Mouse (Mus musculus) neural tube, embryonic 13.5 days (tissue): ENCODE results near the gene Zfp189. TPM values are rescaled to one million over a fixed set of nuclear protein-coding genes. Genes with fewer than 3 reads are reported as not detected.
"Not testable (repeated sequence)": the region's sequence is repeated elsewhere in the genome, so short reads cannot be mapped to it uniquely, and the experiment has no call there.

Experiments used
- ATAC-seq: fragments of 200-750 bp; cut with Nextera tagmentation; 2 replicates; pipeline ENCODE4 v1.8.0; 2017; ENCODE audit warnings: low read depth, mild to moderate bottlenecking, moderate TSS enrichment, moderate library complexity
- H3K27ac ChIP-seq: fragments of 300-500 bp; sonication (generic); replicated peaks from 2 replicates; pipeline ENCODE4 v1.5.1; 2015; ENCODE audit warnings: moderate library complexity, mild to moderate bottlenecking, inconsistent platforms
- H3K27me3 ChIP-seq: fragments of 300-500 bp; sonication (generic); 2 replicates; pipeline ENCODE4 v1.6.1; 2015; ENCODE audit warnings: mild to moderate bottlenecking, inconsistent platforms
- H3K36me3 ChIP-seq: fragments of 300-500 bp; sonication (generic); 2 replicates; pipeline ENCODE4 v1.6.1; 2015; ENCODE audit warnings: mild to moderate bottlenecking, inconsistent platforms
- H3K4me1 ChIP-seq: fragments of 300-500 bp; sonication (generic); replicated peaks from 2 replicates; pipeline ENCODE4 v1.6.1; 2015; ENCODE audit warnings: inconsistent platforms
- H3K4me2 ChIP-seq: fragments of 300-500 bp; sonication (generic); 2 replicates; pipeline ENCODE4 v1.6.1; 2015; ENCODE audit warnings: inconsistent platforms, mild to moderate bottlenecking, moderate library complexity
- H3K4me3 ChIP-seq: fragments of 300-500 bp; sonication (generic); 2 replicates; pipeline ENCODE4 v1.5.1; 2015; ENCODE audit warnings: mild to moderate bottlenecking, inconsistent platforms
- H3K9ac ChIP-seq: fragments of 300-500 bp; sonication (generic); 2 replicates; pipeline ENCODE4 v1.6.1; 2015; ENCODE audit warnings: moderate library complexity, mild to moderate bottlenecking, inconsistent platforms
- H3K9me3 ChIP-seq: fragments of 300-500 bp; sonication (generic); 2 replicates; pipeline ENCODE4 v1.6.1; 2016; ENCODE audit warnings: inconsistent platforms
- WGBS: fragments of 180-500 bp; shearing (Covaris S2); methylation state at CpG from one replicate; pipeline ENCODE4 v1.1.7; 2015; 5-methylcytosine and 5-hydroxymethylcytosine counted together
- polyA plus RNA-seq: library from polyadenylated mRNA; unstranded; fragments of >200 nt; fragmentation: Nextera tagmentation; extraction: Ambion mirVana; gene quantifications from 2 replicates; pipeline ENCODE4 v1.2.1, GENCODE M21; 2015

The Zfp189 gene
- 11.1 and 13.0 TPM in 2 replicates for polyA plus RNA-seq

DNA sequence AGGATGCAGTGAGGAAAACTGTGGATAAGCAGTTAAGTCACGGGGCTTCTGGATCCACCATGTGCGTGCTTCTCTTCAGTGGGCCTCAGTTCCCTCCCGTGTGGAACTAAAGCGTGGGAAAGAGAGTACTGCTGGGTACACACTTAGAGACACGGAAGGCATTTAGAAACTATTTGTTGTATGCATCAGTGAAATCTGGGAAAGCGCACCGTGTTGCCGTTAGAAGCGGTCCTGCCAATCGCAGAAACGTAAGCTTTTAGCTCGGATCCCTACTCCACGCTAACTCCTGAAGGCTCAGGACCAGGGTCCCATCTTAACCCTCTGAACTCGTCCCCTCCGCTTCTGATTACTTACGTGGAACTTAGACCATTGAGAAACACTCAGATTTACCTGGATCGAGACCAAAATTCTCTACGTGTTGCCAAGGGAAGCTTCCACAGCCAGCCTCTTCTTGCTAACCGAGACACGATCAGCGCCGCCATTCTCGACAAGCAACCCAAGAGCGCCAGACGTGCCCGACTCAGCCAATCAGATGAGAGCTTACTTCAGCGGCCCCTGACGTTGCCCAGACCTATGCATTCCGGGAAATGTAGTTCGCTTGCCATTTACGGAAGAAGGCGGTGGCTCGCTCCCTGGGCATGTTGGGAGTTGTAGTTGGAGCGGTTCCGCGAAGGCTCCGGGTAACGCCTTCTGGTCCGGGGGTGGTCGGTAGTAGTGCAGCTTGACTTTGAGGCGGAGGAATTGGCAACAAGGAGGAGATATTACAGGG is at the start of gene Zfp189, which contains the start of gene Mrpl50:
Gene Zfp189, plus strand, starts transcription at position 605 of the 769 bp plus-strand sequence.
Gene Mrpl50, minus strand, starts transcription at position 522 of the 769 bp plus-strand sequence.
- H3K4me2 ChIP-seq: peak within 1 kb of the TSS; percentile 77
- H3K9me3 ChIP-seq: no peaks in the 10 kb centered on the region
- H3K4me3 ChIP-seq: peak within 1 kb of the TSS; percentile 55
- no peaks in the 10 kb centered on the region for H3K27me3 ChIP-seq
- peak within 1 kb of the TSS; percentile 64 for H3K27ac ChIP-seq
- under 1% methylated on average over 41 of the region's 41 CpGs for WGBS
- H3K4me1 ChIP-seq: peaks cover 37% of the 10 kb centered on the region
- peak; percentile 100 for ATAC-seq
- peaks cover 28% of the 10 kb centered on the region for H3K36me3 ChIP-seq
- peak within 1 kb of the TSS; percentile 82 for H3K9ac ChIP-seq

- Histone ChIP-seq H3K4me3 (no peak within 1 kb of the TSS), H3K9me3 (no peaks in the 10 kb centered on the region), H3K4me1 (peaks cover 5% of the 10 kb centered on the region), H3K27me3 (no peaks in the 10 kb centered on the region), H3K27ac (no peak within 1 kb of the TSS), H3K9ac (no peak within 1 kb of the TSS), H3K36me3 (no peaks in the 10 kb centered on the region), H3K4me2 (no peak within 1 kb of the TSS)
- WGBS: 56% methylated on average over 3 of the region's 3 CpGs
- no peak for ATAC-seq
These were observed 47.4 kb upstream of the Zfp189 start, which contains the start of gene Acnat1 for GRCm38 (mm10) chr4:49473435-49474100. Acnat1 (minus strand) TSS chr4:49473912.

GRCm38 (mm10) chr4:49474583-49474982 is 46.4 kb upstream of the Zfp189 start:
- H3K36me3 ChIP-seq: no peaks in the 10 kb centered on the region
- H3K4me2 ChIP-seq: no peak overlapping the region
- H3K4me1 ChIP-seq: peaks cover 7% of the 10 kb centered on the region
- no peak overlapping the region for H3K4me3 ChIP-seq
- H3K9ac ChIP-seq: no peak overlapping the region
- no peaks in the 10 kb centered on the region for H3K27me3 ChIP-seq
- H3K27ac ChIP-seq: no peak overlapping the region
- H3K9me3 ChIP-seq: no peaks in the 10 kb centered on the region
- no peak for ATAC-seq

DNA sequence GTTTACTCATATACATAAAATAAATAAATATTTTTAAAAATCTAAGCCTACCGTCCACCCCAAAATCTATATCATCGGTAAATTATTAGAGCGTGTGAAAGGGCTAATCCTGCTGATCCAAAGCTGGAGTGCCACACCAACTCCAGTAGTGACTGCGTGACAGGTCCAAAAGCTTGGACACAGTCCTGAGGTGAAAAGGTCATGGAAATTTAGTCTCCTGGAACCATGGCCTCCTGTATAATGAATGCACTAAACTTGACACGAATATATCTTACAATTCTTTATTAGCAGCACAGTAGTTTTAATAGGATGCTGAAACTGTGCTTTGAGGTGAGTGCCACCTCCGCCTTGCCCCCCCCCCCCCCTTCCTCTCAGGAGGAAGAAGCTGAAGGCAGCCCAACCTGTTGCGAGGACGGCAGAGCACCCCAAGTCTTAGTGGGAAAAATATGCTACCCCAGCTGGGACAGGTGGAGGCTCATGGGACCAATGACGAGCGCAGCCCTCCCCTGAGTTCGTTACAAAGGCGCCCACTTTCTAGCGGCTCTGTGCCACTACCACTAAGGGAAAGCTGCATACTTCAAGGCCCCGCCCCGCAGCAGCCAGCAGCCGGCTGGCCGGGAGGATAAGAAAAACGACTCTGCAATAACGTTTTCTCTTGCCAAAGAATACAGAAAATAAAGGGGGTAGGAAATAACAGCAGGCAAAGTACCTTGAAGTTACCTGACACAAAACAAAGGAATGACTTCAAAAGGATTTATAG is 42.7 kb upstream of the Zfp189 start:
- ATAC-seq: no peak
- 0 out of 2 replicates have a peak overlapping the region, but pooled peaks have one; percentile 31 for H3K9ac ChIP-seq
- H3K27me3 ChIP-seq: no peaks in the 10 kb centered on the region; the same call in 1 of the 2 replicates
- peak overlapping the region; percentile 49 for H3K4me2 ChIP-seq
- H3K27ac ChIP-seq: no peak overlapping the region
- H3K4me3 ChIP-seq: peak overlapping the region; percentile 8; the same call in 1 of the 2 replicates
- H3K36me3 ChIP-seq: no peaks in the 10 kb centered on the region
- no peaks in the 10 kb centered on the region for H3K9me3 ChIP-seq
- 21% methylated on average over 19 of the region's 19 CpGs for WGBS
- peaks cover 13% of the 10 kb centered on the region for H3K4me1 ChIP-seq

DNA sequence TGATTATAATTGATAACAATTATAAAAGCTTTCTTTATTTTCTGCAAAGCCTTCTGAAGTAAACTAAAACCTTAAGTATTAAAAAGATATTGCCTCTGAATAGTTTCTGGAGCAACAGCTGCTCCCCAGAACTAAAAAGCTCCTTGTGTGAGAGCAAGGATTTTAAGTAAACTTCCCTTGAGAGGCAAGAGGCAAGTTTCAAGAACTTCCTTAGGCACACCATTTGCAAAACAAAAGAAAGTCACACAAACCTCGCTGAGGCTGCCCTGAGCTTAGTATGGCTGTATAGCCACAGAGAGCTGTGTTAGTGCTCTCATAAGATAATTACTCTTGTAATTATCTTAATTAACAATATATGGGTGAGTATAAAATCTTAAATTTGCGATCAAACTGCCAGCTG is 41.9 kb upstream of the Zfp189 start:
- peaks cover 13% of the 10 kb centered on the region for H3K4me1 ChIP-seq
- not testable (repeated sequence) for H3K9ac ChIP-seq, H3K4me3 ChIP-seq, H3K36me3 ChIP-seq, H3K27ac ChIP-seq, H3K4me2 ChIP-seq, H3K9me3 ChIP-seq, ATAC-seq, H3K27me3 ChIP-seq
- 17% methylated on average over 2 of the region's 2 CpGs for WGBS

DNA sequence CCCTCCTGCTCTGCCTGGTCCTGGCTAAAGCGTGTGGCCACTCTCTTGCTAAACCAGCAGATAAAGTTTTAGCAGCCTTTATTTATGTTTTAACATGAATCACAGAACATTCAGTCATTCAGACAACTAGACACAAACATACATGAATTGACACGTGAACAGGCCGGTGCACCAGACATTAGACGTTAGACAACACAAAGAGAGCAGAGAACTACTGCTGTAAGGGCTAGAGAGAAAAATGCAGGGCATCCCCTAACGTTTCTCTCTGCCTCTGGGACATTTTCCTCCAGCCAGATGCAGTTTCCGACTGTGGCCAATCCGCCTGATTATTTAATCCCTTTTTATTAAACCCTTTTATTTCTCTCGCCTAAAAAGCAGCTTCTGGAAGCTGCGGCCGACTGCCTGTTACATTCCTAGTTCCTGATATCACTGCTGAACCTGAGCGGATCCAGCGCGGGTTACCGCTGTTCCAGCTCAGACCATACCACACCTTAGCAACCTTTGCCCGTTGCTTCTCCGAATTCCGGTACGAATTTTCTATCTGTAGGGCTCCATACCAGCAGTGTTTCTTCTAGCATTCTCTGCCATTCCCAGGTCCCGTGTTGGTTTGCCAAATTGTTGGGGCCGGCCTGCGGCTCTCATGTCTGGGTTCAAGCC is 40.7 kb upstream of the Zfp189 start:
- Histone ChIP-seq H3K27ac (no peak overlapping the region), H3K4me1 (peaks cover 13% of the 10 kb centered on the region), H3K36me3 (no peaks in the 10 kb centered on the region), H3K27me3 (no peaks in the 10 kb centered on the region; the same call in 1 of the 2 replicates), H3K9ac (no peak overlapping the region), H3K4me2 (peak overlapping the region; percentile 27; the same call in 1 of the 2 replicates), H3K4me3 (no peak overlapping the region), H3K9me3 (no peaks in the 10 kb centered on the region)
- ATAC-seq: no peak
- 23% methylated on average over 21 of the region's 21 CpGs for WGBS

DNA sequence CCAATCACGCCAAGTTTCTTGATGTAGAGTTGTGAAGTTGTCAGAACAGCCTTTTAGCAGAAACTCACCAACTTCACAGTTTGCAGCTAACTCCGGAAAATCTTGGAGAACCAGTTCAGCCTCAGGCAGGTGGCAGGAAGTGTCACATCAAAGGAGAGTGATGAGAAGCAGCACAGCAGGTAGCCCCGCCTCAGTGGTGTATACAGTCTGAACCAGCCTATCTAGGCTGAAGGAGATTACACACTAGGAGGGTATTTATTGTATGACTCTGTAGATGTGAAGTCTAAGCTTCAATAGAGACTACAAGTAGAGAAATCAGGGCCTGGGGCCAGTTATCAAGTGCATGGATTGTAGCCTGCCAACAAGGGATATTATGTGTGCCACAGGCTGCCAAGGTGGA is 40.1 kb upstream of the Zfp189 start:
- Histone ChIP-seq H3K4me2 (no peak overlapping the region), H3K27ac (no peak overlapping the region), H3K4me3 (no peak overlapping the region), H3K9me3 (no peaks in the 10 kb centered on the region), H3K4me1 (peaks cover 13% of the 10 kb centered on the region), H3K27me3 (no peaks in the 10 kb centered on the region; the same call in 1 of the 2 replicates), H3K9ac (no peak overlapping the region), H3K36me3 (no peaks in the 10 kb centered on the region)
- WGBS: 51% methylated on average over 3 of the region's 3 CpGs
- no peak for ATAC-seq

DNA sequence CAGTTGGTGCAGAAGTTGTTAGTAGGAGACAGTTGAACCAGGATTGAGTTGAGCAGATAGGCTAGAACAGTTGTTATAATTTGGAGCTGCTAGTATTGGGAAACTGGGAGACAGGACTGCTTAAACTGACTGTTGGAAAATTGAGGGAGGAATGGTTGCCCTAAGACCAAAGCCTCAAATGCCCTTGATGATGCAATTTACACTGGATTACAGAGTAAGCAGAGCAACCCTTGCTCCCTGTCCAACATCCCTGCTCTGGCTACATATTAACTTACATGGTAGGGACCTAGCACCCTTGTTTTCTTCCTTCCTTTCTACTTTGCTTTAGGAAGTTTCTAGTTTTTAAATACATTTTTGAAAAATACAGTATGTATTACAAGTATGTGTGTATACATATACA is 35.5 kb upstream of the Zfp189 start:
- Histone ChIP-seq H3K4me3 (no peak overlapping the region), H3K9ac (no peak overlapping the region), H3K27ac (no peak overlapping the region), H3K27me3 (no peaks in the 10 kb centered on the region; the same call in 1 of the 2 replicates), H3K9me3 (no peaks in the 10 kb centered on the region), H3K4me1 (0 out of 2 replicates have a peak, but pooled peaks cover 2% of the 10 kb centered on the region), H3K4me2 (no peak overlapping the region), H3K36me3 (no peaks in the 10 kb centered on the region)
- ATAC-seq: no peak

GRCm38 (mm10) chr4:49485934-49486650 is 34.9 kb upstream of the Zfp189 start:
- H3K27ac ChIP-seq, H3K27me3 ChIP-seq, H3K4me1 ChIP-seq, ATAC-seq, H3K4me3 ChIP-seq, H3K9me3 ChIP-seq, H3K4me2 ChIP-seq, H3K9ac ChIP-seq, H3K36me3 ChIP-seq: not testable (repeated sequence)
- WGBS: 75% methylated on average over 3 of the region's 3 CpGs

DNA sequence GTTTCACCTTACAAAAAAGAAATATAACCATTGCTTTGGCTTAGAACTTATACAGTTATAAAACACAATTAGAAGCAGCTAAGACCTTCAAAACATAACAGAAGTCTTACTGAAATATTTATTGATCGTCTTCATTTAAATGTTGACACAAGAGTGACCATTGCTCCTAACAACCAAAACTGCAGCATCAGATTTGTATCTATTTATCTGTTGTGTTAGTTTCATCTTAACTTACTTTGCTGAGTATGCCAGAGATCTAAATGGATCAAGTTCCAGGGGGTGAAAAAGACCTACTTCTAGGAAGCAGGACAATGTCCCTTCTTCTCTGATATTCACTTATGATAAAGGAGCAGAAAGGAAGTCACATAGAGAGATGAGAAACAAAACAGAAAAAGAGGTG is 17.4 kb upstream of the Zfp189 start:
- no peaks in the 10 kb centered on the region for H3K4me1 ChIP-seq
- ATAC-seq: no peak
- WGBS: 94% methylated on average over 1 of the region's 1 CpGs
- no peaks in the 10 kb centered on the region for H3K9me3 ChIP-seq
- no peak overlapping the region for H3K27ac ChIP-seq
- no peaks in the 10 kb centered on the region for H3K27me3 ChIP-seq
- H3K4me2 ChIP-seq: no peak overlapping the region
- no peak overlapping the region for H3K4me3 ChIP-seq
- H3K36me3 ChIP-seq: no peaks in the 10 kb centered on the region
- no peak overlapping the region for H3K9ac ChIP-seq

- WGBS: 78% methylated on average over 3 of the region's 3 CpGs
- Histone ChIP-seq H3K4me3 (no peak within 1 kb of the TSS), H3K27me3 (no peaks in the 10 kb centered on the region), H3K9ac (no peak within 1 kb of the TSS), H3K36me3 (no peaks in the 10 kb centered on the region), H3K4me2 (no peak within 1 kb of the TSS), H3K9me3 (no peaks in the 10 kb centered on the region), H3K27ac (no peak within 1 kb of the TSS), H3K4me1 (no peaks in the 10 kb centered on the region)
- ATAC-seq: no peak
These were observed 14.6 kb upstream of the Zfp189 start, which contains the start of gene Baat for GRCm38 (mm10) chr4:49506386-49506785. Baat (minus strand) TSS chr4:49506557.
